Mouse (Mus musculus): ENCODE measurements around the gene Snrpa. TPM values are rescaled to one million over a fixed set of nuclear protein-coding genes. Genes with fewer than 3 reads are reported as not detected.

The Snrpa gene
- total RNA-seq, 2 experiments from 2014 or later = 84.2 to 96.0 TPM

GRCm38 (mm10) chr7:27165696-27166095 lies 30.4 kb downstream of the Snrpa start:
- no peak for DNase-seq

GRCm38 (mm10) chr7:27165007-27165655 lies 30.9 kb downstream of the Snrpa start:
- no peak for DNase-seq

GRCm38 (mm10) chr7:27164112-27164947 lies 31.7 kb downstream of the Snrpa start:
- DNase-seq = no peak

GRCm38 (mm10) chr7:27163450-27163805 lies 32.6 kb downstream of the Snrpa start:
- DNase-seq = no peak

- DNase-seq = no peak
These were observed 33.2 kb downstream of the Snrpa start for GRCm38 (mm10) chr7:27162780-27163449.

GRCm38 (mm10) chr7:27161744-27162143 lies 34.3 kb downstream of the Snrpa start:
- DNase-seq = no peak

GRCm38 (mm10) chr7:27160921-27161320 lies 35.1 kb downstream of the Snrpa start:
- no peak for DNase-seq

- DNase-seq = peak; percentile 85 to 88
These were observed 36.2 kb downstream of the Snrpa start for GRCm38 (mm10) chr7:27159882-27160281.

GRCm38 (mm10) chr7:27159256-27159655 lies 36.8 kb downstream of the Snrpa start:
- no peak for DNase-seq

- DNase-seq = no peak
These were observed 37.9 kb downstream of the Snrpa start for GRCm38 (mm10) chr7:27158171-27158570.

- DNase-seq = no peak
These were observed 40.1 kb downstream of the Snrpa start for GRCm38 (mm10) chr7:27156005-27156404.

- DNase-seq = no peak
These were observed 42.8 kb downstream of the Snrpa start, which contains the start of gene Cyp2t4 for GRCm38 (mm10) chr7:27153205-27153764. Gene Cyp2t4, plus strand, starts transcription at chr7:27153714.

Small RNA genes within 50 kb of the gene (microRNA-seq; reads per million reads assigned to microRNA genes)
- 0 reads per million in 2 experiments for gene Mir1191
- 0 to 0.85 reads per million in 2 experiments for gene Mir3101

Other genes starting within 250 kb of the Snrpa start
- gene Cyp2a12, start 167.2 kb downstream of the Snrpa start, total RNA-seq (2021) = not detected
- gene Cyp2f2, start 76.4 kb downstream of the Snrpa start, total RNA-seq (2021) = under 1 TPM in 1 of 2 experiments, not detected in 1; 0.17 TPM
- not detected for gene Cyp2t4, start 42.6 kb downstream of the Snrpa start, total RNA-seq (2021)
- 100 to 1,000 TPM; 102 to 108 TPM for gene Egln2, start 29.5 kb downstream of the Snrpa start, total RNA-seq (2021)
- 10 to 100 TPM; 93.5 to 98.7 TPM for gene Rab4b, start 17.4 kb downstream of the Snrpa start, total RNA-seq (2021)
- gene Gm21983, start 15.2 kb downstream of the Snrpa start, total RNA-seq (2021) = not detected
- gene Mia, start 15.1 kb downstream of the Snrpa start, total RNA-seq (2021) = 1 to 10 TPM; 1.8 to 2.0 TPM
- 10 to 100 TPM; 20.4 to 25.4 TPM for gene BC024978, start 490 bp downstream of the Snrpa start, total RNA-seq (2021)
- 10 to 100 TPM in 1 of 2 experiments, 1 to 10 TPM in 1; 9.3 to 10.1 TPM for gene Itpkc, start 32.4 kb upstream of the Snrpa start, total RNA-seq (2021)
- 10 to 100 TPM; 33.9 to 36.2 TPM for gene Coq8b, start 36.8 kb upstream of the Snrpa start, total RNA-seq (2021)
- gene Numbl, start 62.2 kb upstream of the Snrpa start, total RNA-seq (2021) = 100 to 1,000 TPM; 137 to 144 TPM
- gene Ltbp4, start 141.4 kb upstream of the Snrpa start, total RNA-seq (2021) = 10 to 100 TPM; 52.8 to 59.6 TPM
- gene Shkbp1, start 159.7 kb upstream of the Snrpa start, total RNA-seq (2021) = 10 to 100 TPM; 36.2 to 37.3 TPM
- not detected for gene Gm20479, start 161.1 kb upstream of the Snrpa start, total RNA-seq (2021)

Measured in layer of hippocampus, postnatal 36 days (tissue).